Mouse (Mus musculus) liver, embryonic 14.5 days (tissue): ENCODE measurements at regions not wholly inside any gene's neighbourhood (a gene's known extent, or its start where the extent isn't known, plus 50 kb on each side); places are given as distances from the start of the nearest gene placed in this dataset.

Experiments
- ATAC-seq: fragments of 200-750 bp; cut with Nextera tagmentation; 2 replicates; pipeline ENCODE4 v1.8.0; 2017; ENCODE audit warnings: moderate number of reproducible peaks, mild to moderate bottlenecking, moderate library complexity; ENCODE audit not compliant: insufficient read depth
- DNase-seq, 3 experiments: peaks; one replicate each; pipeline ENCODE4 v3.0.0-alpha.2; 2012 to 2013; ENCODE audit warnings: low read depth in 3 of 3, low spot score in 3 of 3
- H3K27ac ChIP-seq: fragments of 300-500 bp; sonication (generic); 2 replicates; pipeline ENCODE4 v1.5.1; 2014; ENCODE audit warnings: moderate library complexity, mild to moderate bottlenecking, control low read depth, inconsistent platforms
- H3K27me3 ChIP-seq: fragments of 300-500 bp; sonication (generic); 2 replicates; pipeline ENCODE4 v1.6.1; 2014; ENCODE audit warnings: mild to moderate bottlenecking, low read length, moderate library complexity; ENCODE audit not compliant: control insufficient read depth, insufficient read depth
- H3K36me3 ChIP-seq: fragments of 300-500 bp; sonication (generic); replicated peaks from 2 replicates; pipeline ENCODE4 v1.6.1; 2014; ENCODE audit warnings: low read depth; ENCODE audit not compliant: control insufficient read depth, insufficient read depth
- H3K4me1 ChIP-seq, 2 experiments: fragments of 200-500 bp in 1 of 2; fragments of 300-500 bp in 1 of 2; sonication (generic) in 1 of 2; replicated peaks; 2 replicates each; pipeline ENCODE4 v1.6.1; 2012 to 2014; ENCODE audit warnings: antibody characterized with exemption in 1 of 2, inconsistent platforms in 1 of 2, low read length in 1 of 2; ENCODE audit not compliant: control insufficient read depth in 2 of 2, insufficient read depth in 2 of 2
- H3K4me2 ChIP-seq: fragments of 300-500 bp; sonication (generic); 2 replicates; pipeline ENCODE4 v1.6.1; 2014; ENCODE audit warnings: low read depth, mild to moderate bottlenecking, control low read depth, moderate library complexity
- H3K4me3 ChIP-seq, 2 experiments: fragments of 200-500 bp in 1 of 2; fragments of 300-500 bp in 1 of 2; sonication (generic) in 1 of 2; 2 replicates each; pipeline ENCODE4 v1.5.1; 2012 to 2014; ENCODE audit warnings: low read depth in 2 of 2, low read length in 2 of 2, mild to moderate bottlenecking in 2 of 2, control low read depth in 1 of 2, inconsistent platforms in 1 of 2, moderate library complexity in 1 of 2; ENCODE audit not compliant: insufficient read depth in 1 of 2
- H3K9ac ChIP-seq: fragments of 300-500 bp; sonication (generic); replicated peaks from 2 replicates; pipeline ENCODE4 v1.6.1; 2014; ENCODE audit warnings: mild to moderate bottlenecking, control low read depth, moderate library complexity
- H3K9me3 ChIP-seq: fragments of 300-500 bp; sonication (generic); 2 replicates; pipeline ENCODE4 v1.6.1; 2016; ENCODE audit warnings: low read length, mixed read lengths; ENCODE audit not compliant: control insufficient read depth
- CTCF ChIP-seq: IDR thresholded peaks from 2 replicates; pipeline ENCODE4 v1.5.1; 2016; ENCODE audit warnings: antibody characterized with exemption, low read depth, control low read depth
- EP300 ChIP-seq: IDR thresholded peaks from 2 replicates; pipeline ENCODE4 v1.6.1; 2016; ENCODE audit warnings: antibody characterized with exemption, low read depth
- WGBS: fragments of 180-500 bp; shearing (Covaris S2); extraction: QIAGEN DNeasy Blood & Tissue Kit; methylation state at CpG from one replicate; pipeline ENCODE4 v1.1.7; 2014; ENCODE audit not compliant: insufficient replicate concordance; 5-methylcytosine and 5-hydroxymethylcytosine counted together

- Histone ChIP-seq H3K9me3 (no peaks in the 10 kb centered on the region), H3K27ac (no peak overlapping the region), H3K9ac (no peak overlapping the region), H3K27me3 (no peaks in the 10 kb centered on the region), H3K36me3 (no peaks in the 10 kb centered on the region), H3K4me3 (no peak overlapping the region), H3K4me1 (no peaks in the 10 kb centered on the region), H3K4me2 (no peak overlapping the region)
- WGBS, result 47% methylated on average over 7 of the region's 7 CpGs
- no peak for TF ChIP-seq EP300
- TF ChIP-seq CTCF, result no peak
- no peak for DNase-seq
- ATAC-seq, result no peak
Measured at GRCm38 (mm10) chr15:57590597-57591219, 113.3 kb upstream of the Slc22a22 start.

GRCm38 (mm10) chr15:57589404-57590377, 112.3 kb upstream of the Slc22a22 start:
- no peak for TF ChIP-seq CTCF
- TF ChIP-seq EP300, result no peak
- no peak overlapping the region for H3K4me2 ChIP-seq
- H3K4me3 ChIP-seq, result no peak overlapping the region
- no peaks in the 10 kb centered on the region for H3K4me1 ChIP-seq
- 56% methylated on average over 10 of the region's 12 CpGs for WGBS
- H3K9me3 ChIP-seq, result no peaks in the 10 kb centered on the region
- no peak overlapping the region for H3K27ac ChIP-seq
- no peak for DNase-seq
- H3K36me3 ChIP-seq, result no peaks in the 10 kb centered on the region
- no peaks in the 10 kb centered on the region for H3K27me3 ChIP-seq
- no peak overlapping the region for H3K9ac ChIP-seq
- ATAC-seq, result no peak

DNA sequence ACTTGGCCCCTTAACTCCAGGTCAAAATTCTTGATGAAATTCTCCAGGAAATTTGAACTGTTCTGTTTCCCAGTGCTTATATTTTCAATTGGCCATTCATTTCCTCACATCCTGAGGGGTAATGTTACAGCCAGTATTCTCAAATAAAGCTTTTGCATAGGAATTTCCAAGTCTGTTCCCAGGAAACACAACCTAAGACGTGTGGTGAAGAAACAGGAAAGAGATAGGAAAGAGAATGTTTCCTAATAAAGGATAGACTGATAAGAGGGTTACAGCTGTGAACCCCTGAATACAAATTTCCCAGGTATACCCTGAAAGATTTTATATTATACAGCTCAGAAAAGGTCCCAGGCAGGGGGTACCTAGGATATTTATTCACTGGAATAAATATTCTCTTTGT, 108.0 kb upstream of the Slc22a22 start:
- Histone ChIP-seq H3K4me3 (no peak overlapping the region), H3K27me3 (no peaks in the 10 kb centered on the region), H3K4me1 (no peaks in the 10 kb centered on the region), H3K4me2 (no peak overlapping the region), H3K9me3 (no peaks in the 10 kb centered on the region), H3K9ac (no peak overlapping the region), H3K36me3 (no peaks in the 10 kb centered on the region), H3K27ac (no peak overlapping the region)
- 24% methylated on average over 1 of the region's 1 CpGs for WGBS
- TF ChIP-seq CTCF (no peak), EP300 (no peak)
- ATAC-seq (no peak), DNase-seq (no peak)

- DNase-seq, result no peak
- no peak for ATAC-seq
- H3K9ac ChIP-seq, result no peak overlapping the region
- no peak overlapping the region for H3K4me3 ChIP-seq
- H3K27me3 ChIP-seq, result no peaks in the 10 kb centered on the region
- no peaks in the 10 kb centered on the region for H3K9me3 ChIP-seq
- H3K4me2 ChIP-seq, result no peak overlapping the region
- no peak overlapping the region for H3K27ac ChIP-seq
- no peaks in the 10 kb centered on the region for H3K36me3 ChIP-seq
- TF ChIP-seq CTCF, result no peak
- no peak for TF ChIP-seq EP300
- H3K4me1 ChIP-seq, result no peaks in the 10 kb centered on the region
- WGBS, result 71% methylated on average over 11 of the region's 11 CpGs
Measured at GRCm38 (mm10) chr15:57584498-57584897, 107.1 kb upstream of the Slc22a22 start.

- H3K27me3 ChIP-seq, result no peaks in the 10 kb centered on the region
- no peaks in the 10 kb centered on the region for H3K36me3 ChIP-seq
- no peaks in the 10 kb centered on the region for H3K4me1 ChIP-seq
- no peak overlapping the region for H3K27ac ChIP-seq
- no peaks in the 10 kb centered on the region for H3K9me3 ChIP-seq
- DNase-seq (no peak), ATAC-seq (no peak)
- TF ChIP-seq CTCF (no peak), EP300 (no peak)
- no peak overlapping the region for H3K4me2 ChIP-seq
- H3K9ac ChIP-seq, result no peak overlapping the region
- no peak overlapping the region for H3K4me3 ChIP-seq
Measured at GRCm38 (mm10) chr15:57581266-57581665, 103.8 kb upstream of the Slc22a22 start.
